Mouse (Mus musculus) midbrain, embryonic 11.5 days (tissue): ENCODE measurements around the gene Poc1b. TPM values are rescaled to one million over a fixed set of nuclear protein-coding genes. Genes with fewer than 3 reads are reported as not detected.

Experiments used
- ATAC-seq: fragments of 200-750 bp; cut with Nextera tagmentation; 2 replicates; pipeline ENCODE4 v1.8.0; 2017; ENCODE audit warnings: moderate TSS enrichment, moderate library complexity; ENCODE audit not compliant: low FRiP score
- DNase-seq: peaks from one replicate; pipeline ENCODE4 v3.0.0; 2015; ENCODE audit warnings: low spot score; ENCODE audit errors: missing footprints
- H3K27ac ChIP-seq: fragments of 300-500 bp; sonication (generic); 2 replicates; pipeline ENCODE4 v1.5.1; 2014; ENCODE audit warnings: low read depth, low read length
- H3K27me3 ChIP-seq: fragments of 300-500 bp; sonication (generic); 2 replicates; pipeline ENCODE4 v1.6.1; 2014; ENCODE audit warnings: mild to moderate bottlenecking, low read length, moderate library complexity, mixed read lengths; ENCODE audit not compliant: control insufficient read depth, insufficient read depth
- H3K36me3 ChIP-seq: fragments of 300-500 bp; sonication (generic); 2 replicates; pipeline ENCODE4 v1.6.1; 2014; ENCODE audit warnings: mild to moderate bottlenecking, low read length, moderate library complexity, mixed read lengths; ENCODE audit not compliant: control insufficient read depth, insufficient read depth
- H3K4me1 ChIP-seq: fragments of 300-500 bp; sonication (generic); 2 replicates; pipeline ENCODE4 v1.6.1; 2014; ENCODE audit warnings: low read length; ENCODE audit not compliant: control insufficient read depth, insufficient read depth
- H3K4me2 ChIP-seq: fragments of 300-500 bp; sonication (generic); 2 replicates; pipeline ENCODE4 v1.6.1; 2014; ENCODE audit warnings: mild to moderate bottlenecking, moderate library complexity
- H3K4me3 ChIP-seq: fragments of 300-500 bp; sonication (generic); 2 replicates; pipeline ENCODE4 v1.5.1; 2014; ENCODE audit warnings: low read depth, low read length
- H3K9ac ChIP-seq: fragments of 300-500 bp; sonication (generic); 2 replicates; pipeline ENCODE4 v1.6.1; 2014; ENCODE audit warnings: low read length
- H3K9me3 ChIP-seq: fragments of 300-500 bp; sonication (generic); 2 replicates; pipeline ENCODE4 v1.6.1; 2016; ENCODE audit warnings: low read length; ENCODE audit not compliant: control insufficient read depth
- WGBS: fragments of 180-500 bp; shearing (Covaris S2); extraction: QIAGEN DNeasy Blood & Tissue Kit; methylation state at CpG from one replicate; pipeline ENCODE4 v1.1.7; 2014; 5-methylcytosine and 5-hydroxymethylcytosine counted together
- polyA plus RNA-seq: library from polyadenylated mRNA; unstranded; fragments of >200 nt; fragmentation: Nextera tagmentation; extraction: Ambion mirVana; gene quantifications from 2 replicates; pipeline ENCODE4 v1.2.1, GENCODE M21; 2014

Poc1b gene
- polyA plus RNA-seq, 1 experiment from 2014 or later, result 37.2 TPM

DNA sequence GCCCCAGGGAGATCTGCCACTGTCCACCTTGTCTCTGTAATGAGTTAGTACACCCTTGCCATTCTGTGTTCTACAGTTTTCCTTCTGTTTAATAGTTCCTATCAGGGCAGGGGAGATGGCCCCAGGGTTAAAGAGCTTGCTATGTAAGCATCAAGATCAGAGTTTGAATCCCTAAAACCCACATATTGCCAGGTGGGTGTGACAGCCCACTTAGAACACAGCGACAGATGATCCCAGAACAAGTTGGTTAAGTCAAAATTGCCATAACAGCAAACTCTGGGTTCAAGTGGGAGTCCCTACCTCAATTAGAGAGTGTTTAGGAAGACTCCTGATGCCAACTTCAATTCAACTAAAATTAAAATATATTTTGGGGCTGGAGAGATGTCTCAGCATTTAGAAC, 81.3 kb downstream of the Poc1b start:
- WGBS, result 100% methylated on average over 1 of the region's 1 CpGs
- no peak overlapping the region for H3K9ac ChIP-seq
- H3K9me3 ChIP-seq, result no peaks in the 10 kb centered on the region
- no peak overlapping the region for H3K4me3 ChIP-seq
- no peak for DNase-seq
- H3K4me2 ChIP-seq, result no peak overlapping the region
- ATAC-seq, result no peak
- no peaks in the 10 kb centered on the region for H3K36me3 ChIP-seq
- H3K27me3 ChIP-seq, result no peaks in the 10 kb centered on the region
- no peaks in the 10 kb centered on the region for H3K4me1 ChIP-seq
- no peak overlapping the region for H3K27ac ChIP-seq

DNA sequence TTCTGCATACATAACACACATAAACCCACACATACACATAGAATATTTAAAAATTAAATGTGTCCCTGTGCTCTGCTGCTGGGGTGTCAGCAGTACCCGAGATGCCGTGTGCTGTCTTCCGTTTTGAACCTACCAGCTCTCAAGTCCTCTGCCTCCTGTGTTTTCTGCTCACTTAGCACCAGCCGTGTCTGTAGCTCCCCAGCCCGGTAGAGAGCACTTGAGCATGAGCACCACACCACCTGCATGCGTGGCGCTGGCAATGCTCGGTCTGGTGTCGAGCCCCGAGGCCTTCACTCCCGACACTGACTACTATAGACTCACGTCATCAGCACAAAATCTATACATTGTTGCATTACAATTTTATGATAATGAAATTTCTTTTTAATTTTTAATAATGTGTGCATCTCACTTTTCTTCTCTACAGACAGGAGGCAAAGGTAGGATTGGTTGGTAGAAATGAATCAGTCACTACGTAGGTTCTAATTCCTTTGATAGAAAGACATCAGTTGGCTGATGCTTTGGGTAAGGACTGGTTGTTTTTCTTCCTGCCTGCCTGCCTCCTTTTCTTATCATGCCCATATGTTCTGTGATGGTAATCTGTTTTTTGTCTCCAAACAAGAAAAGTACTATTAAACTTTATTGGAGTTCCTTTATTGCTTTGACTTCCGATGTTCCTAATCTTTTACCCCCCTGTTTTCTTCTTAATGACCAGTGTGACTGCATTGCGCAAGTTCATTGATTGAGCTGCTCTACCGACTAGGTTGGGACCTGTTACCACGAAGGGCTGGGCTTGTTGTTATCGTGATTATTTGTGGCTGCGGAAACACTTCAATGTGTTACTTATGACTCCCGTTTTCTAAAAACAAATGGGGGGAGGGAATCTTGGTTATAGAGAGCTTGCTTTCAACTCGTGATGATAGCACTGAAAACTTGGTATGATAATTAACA, 82.1 kb downstream of the Poc1b start:
- Histone ChIP-seq H3K27me3 (no peaks in the 10 kb centered on the region), H3K27ac (no peak overlapping the region), H3K9ac (no peak overlapping the region), H3K36me3 (no peaks in the 10 kb centered on the region), H3K9me3 (no peaks in the 10 kb centered on the region), H3K4me3 (no peak overlapping the region), H3K4me1 (no peaks in the 10 kb centered on the region), H3K4me2 (no peak overlapping the region)
- no peak for ATAC-seq
- WGBS, result 93% methylated on average over 21 of the region's 21 CpGs
- no peak for DNase-seq

DNA sequence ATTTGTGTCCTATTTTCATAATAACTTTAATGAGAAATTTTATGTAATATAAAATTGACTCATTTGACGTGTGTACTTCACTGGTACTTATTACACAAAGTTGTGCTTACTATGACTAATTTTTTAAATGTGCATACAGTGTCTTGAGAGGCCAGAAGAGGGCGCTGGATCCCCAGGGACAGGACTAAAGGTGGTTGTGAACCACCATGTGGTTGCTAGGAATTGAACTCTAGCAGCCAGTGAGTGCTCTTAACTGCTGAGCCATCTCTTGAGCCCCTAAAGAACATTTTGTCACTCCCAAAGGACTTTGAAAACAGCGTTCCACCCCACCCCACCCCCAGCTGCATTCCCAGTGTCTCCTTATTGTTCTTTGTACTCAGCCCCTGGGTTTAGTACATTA, 84.0 kb downstream of the Poc1b start:
- DNase-seq (no peak), ATAC-seq (0 out of 2 replicates have a peak, but pooled peaks have one; percentile 33)
- Histone ChIP-seq H3K36me3 (no peaks in the 10 kb centered on the region), H3K27ac (no peak overlapping the region), H3K9ac (no peak overlapping the region), H3K4me1 (no peaks in the 10 kb centered on the region), H3K4me2 (no peak overlapping the region), H3K9me3 (no peaks in the 10 kb centered on the region), H3K4me3 (no peak overlapping the region), H3K27me3 (no peaks in the 10 kb centered on the region)
- 40% methylated on average over 3 of the region's 3 CpGs for WGBS

DNA sequence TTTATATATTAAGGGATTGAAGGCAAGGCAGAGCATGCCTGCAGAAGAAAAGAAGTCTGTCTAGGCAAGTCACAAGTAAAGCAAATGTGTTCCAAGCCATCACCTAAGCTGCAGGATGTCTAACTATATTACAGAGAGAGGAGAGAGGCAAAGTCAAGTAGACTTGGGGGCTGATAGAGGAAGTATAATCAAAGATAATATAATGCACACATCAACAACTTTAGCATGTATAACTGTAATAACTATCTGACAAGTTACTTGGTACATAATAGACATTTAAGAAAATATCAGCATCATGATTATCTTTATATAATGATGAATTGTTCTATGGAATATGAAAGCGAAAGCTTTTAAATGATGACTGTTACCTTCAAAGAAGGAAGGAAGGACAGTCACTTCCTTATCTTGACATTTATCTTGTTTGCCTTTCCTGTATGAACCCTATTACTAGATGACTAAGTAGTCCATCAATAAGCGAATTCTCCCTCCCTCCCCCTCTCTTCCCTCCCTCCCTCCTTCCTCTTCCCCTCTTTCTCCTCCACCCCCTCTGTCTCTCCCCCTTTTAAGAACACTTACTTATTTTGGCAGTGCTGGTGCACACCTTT, 87.7 kb downstream of the Poc1b start:
- no peak overlapping the region for H3K4me2 ChIP-seq
- no peaks in the 10 kb centered on the region for H3K36me3 ChIP-seq
- no peaks in the 10 kb centered on the region for H3K9me3 ChIP-seq
- 89% methylated on average over 2 of the region's 2 CpGs for WGBS
- H3K27me3 ChIP-seq, result no peaks in the 10 kb centered on the region
- H3K4me1 ChIP-seq, result no peaks in the 10 kb centered on the region
- no peak overlapping the region for H3K9ac ChIP-seq
- H3K4me3 ChIP-seq, result no peak overlapping the region
- no peak overlapping the region for H3K27ac ChIP-seq
- DNase-seq (no peak), ATAC-seq (no peak)

DNA sequence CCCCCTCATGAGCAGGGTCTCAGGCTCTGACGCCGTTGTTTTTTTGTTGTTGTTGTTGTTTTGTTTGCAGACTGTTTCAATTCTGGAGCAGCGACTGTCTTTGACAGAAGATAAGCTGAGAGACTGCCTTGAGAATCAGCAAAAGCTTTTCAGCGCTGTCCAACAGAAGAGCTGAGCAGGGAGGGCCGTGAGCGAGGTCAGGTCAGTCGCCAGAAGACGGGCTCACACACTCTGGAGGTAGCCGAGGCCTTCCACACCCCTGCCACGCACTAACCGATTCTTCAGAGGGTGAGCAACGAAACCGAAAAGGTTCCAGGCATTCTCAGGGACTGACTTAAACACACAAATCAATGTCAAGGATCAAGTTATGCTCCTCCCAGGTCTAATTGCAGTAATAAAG, 89.7 kb downstream of the Poc1b start:
- WGBS, result 78% methylated on average over 13 of the region's 13 CpGs
- no peak overlapping the region for H3K27ac ChIP-seq
- no peak; the same call in 1 of the 2 replicates for ATAC-seq

DNA sequence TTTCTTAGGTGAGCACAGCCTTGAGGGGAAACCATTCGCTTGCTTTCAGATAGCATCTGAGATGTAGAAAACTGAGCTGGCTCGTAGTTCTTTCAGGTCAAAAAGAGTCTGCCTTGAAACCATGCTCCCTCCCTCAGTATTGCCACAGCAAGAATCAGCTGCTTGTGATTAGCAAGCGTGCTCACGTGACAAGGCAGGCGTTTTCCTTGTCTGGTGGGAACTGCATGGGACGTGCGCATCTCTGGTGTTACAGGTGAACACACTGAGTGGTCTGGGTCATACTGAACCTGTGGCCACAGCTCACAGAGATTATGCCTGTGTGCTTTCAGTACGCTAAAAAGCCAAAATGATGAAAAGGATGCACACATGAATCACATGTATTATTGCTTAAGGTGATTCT, 90.3 kb downstream of the Poc1b start:
- Histone ChIP-seq H3K27ac (no peak overlapping the region; the same call in 1 of the 2 replicates), H3K4me1 (peaks cover 3% of the 10 kb centered on the region; the same call in 1 of the 2 replicates), H3K9me3 (no peaks in the 10 kb centered on the region), H3K9ac (no peak overlapping the region), H3K4me2 (no peak overlapping the region), H3K4me3 (no peak overlapping the region), H3K36me3 (no peaks in the 10 kb centered on the region), H3K27me3 (no peaks in the 10 kb centered on the region)
- DNase-seq (no peak), ATAC-seq (peak; percentile 61)
- WGBS, result 81% methylated on average over 8 of the region's 8 CpGs

More for the DNA sequence above, 89.7 kb downstream of the Poc1b start:
- Histone ChIP-seq H3K4me3 (no peak overlapping the region), H3K4me2 (no peak overlapping the region), H3K4me1 (no peaks in the 10 kb centered on the region), H3K36me3 (no peaks in the 10 kb centered on the region), H3K27me3 (no peaks in the 10 kb centered on the region), H3K9ac (no peak overlapping the region), H3K9me3 (no peaks in the 10 kb centered on the region)
- DNase-seq, result no peak

DNA sequence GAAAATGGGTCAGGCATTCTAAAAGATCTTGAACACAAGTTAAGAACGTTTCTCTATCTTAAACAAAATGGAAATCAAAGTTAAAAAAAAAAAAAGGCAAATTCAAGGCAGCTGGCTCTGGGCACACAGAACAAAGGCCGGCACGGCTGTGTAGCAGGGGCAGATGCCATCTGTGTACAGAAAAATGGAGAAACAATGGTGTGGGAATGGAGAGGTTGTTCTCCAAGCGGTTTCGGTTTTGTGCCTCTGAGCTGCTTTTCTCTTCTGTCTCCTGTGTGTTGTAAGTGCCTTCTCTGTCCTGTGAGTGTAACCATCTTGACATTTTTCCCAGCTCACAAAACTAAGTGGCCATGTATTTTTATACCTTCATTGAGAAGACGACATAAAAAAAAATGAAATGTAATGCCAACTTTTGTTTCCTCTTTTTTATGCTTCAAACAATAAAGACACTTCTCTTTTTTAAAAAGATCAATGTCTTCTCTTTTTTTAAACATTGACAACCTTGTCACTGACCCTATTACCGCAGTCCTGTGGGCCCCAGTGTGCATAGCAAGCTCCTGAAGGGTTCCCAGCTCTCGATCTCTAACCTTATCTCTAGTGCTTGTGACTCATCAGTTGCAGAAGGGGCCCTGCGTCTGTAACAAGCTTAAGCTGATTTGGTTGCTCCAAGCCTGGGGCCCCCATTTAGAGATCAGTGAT, 90.9 kb downstream of the Poc1b start:
- Histone ChIP-seq H3K9me3 (no peaks in the 10 kb centered on the region), H3K4me1 (peaks cover 5% of the 10 kb centered on the region; the same call in 1 of the 2 replicates), H3K27ac (peak overlapping the region; percentile 35; the same call in 1 of the 2 replicates), H3K36me3 (no peaks in the 10 kb centered on the region), H3K4me2 (no peak overlapping the region), H3K9ac (0 out of 2 replicates have a peak overlapping the region, but pooled peaks have one; percentile 24), H3K4me3 (no peak overlapping the region), H3K27me3 (no peaks in the 10 kb centered on the region)
- ATAC-seq (peak; percentile 79), DNase-seq (no peak)
- WGBS, result 57% methylated on average over 9 of the region's 9 CpGs

DNA sequence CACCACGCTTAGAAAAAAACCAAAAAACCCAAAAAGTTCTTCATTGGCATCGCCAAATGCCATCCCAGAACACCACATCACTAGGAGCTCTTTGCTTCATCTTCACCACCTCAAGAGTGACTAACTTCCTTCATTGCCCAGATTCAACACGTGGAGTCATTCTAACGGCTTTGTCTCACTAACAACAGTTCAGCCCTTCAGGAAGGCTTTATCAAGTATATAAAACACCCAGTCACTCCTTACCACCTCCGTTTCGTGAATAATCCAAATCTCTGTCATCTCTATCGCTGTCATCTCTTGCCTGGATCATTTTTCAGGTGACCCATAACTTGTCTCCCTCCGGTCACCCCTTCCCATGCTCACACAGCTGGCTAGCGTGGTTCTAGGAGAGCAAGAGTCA, 92.1 kb downstream of the Poc1b start:
- Histone ChIP-seq H3K36me3 (no peaks in the 10 kb centered on the region), H3K27ac (no peak overlapping the region), H3K4me1 (peaks cover 9% of the 10 kb centered on the region), H3K27me3 (no peaks in the 10 kb centered on the region), H3K9me3 (no peaks in the 10 kb centered on the region), H3K4me2 (no peak overlapping the region), H3K9ac (no peak overlapping the region), H3K4me3 (no peak overlapping the region)
- no peak for ATAC-seq
- WGBS, result 93% methylated on average over 9 of the region's 9 CpGs
- no peak for DNase-seq
